22 mouse cellular contexts compared by ENCODE assay signal in genomic region chr6:71372041-71372720, GRCm38 (mm10). TPM values are rescaled to one million over a fixed set of nuclear protein-coding genes. Genes with fewer than 3 reads are reported as not detected.
"Had no signal": no experiment of that assay in that cellular context is flagged by ENCODE, and none has a peak within 500 bp of the region (broad histone marks: within the 10 kb centered on the region; RNA-seq: fewer than 3 reads in every experiment).

No protein-coding gene starts in this region.

- H3K27me3 ChIP-seq: limb, embryonic 13.5 days; liver, embryonic 12.5 days; liver, embryonic 15.5 days; lung, embryonic 15.5 days; midbrain, embryonic 13.5 days; neural tube, embryonic 13.5 days had no signal

- H3K9ac ChIP-seq: limb, embryonic 13.5 days; liver, embryonic 12.5 days; liver, embryonic 15.5 days; lung, embryonic 15.5 days; midbrain, embryonic 13.5 days; neural tube, embryonic 13.5 days had no signal

- DNase-seq: kidney, postnatal 10 days; layer of hippocampus, adult 9-11 months; liver; lung, adult 18-20 months; lung, postnatal 10 days; lung, postnatal 36 days; right cerebral cortex, postnatal 25 days had no signal

- H3K27ac ChIP-seq: layer of hippocampus, adult 2 months; limb, embryonic 10.5 days; limb, embryonic 13.5 days; liver, embryonic 12.5 days; liver, embryonic 15.5 days; lung, embryonic 15.5 days; midbrain, embryonic 10.5 days; midbrain, embryonic 13.5 days; neural tube, embryonic 13.5 days had no signal

- H3K9me3 ChIP-seq: limb, embryonic 10.5 days; limb, embryonic 13.5 days; liver, embryonic 12.5 days; liver, embryonic 15.5 days; lung, embryonic 15.5 days; midbrain, embryonic 10.5 days; midbrain, embryonic 13.5 days; neural tube, embryonic 13.5 days had no signal

- H3K36me3 ChIP-seq: limb, embryonic 10.5 days; limb, embryonic 13.5 days; liver, embryonic 12.5 days; liver, embryonic 15.5 days; lung, embryonic 15.5 days; midbrain, embryonic 10.5 days; midbrain, embryonic 13.5 days; neural tube, embryonic 13.5 days had no signal

- H3K4me1 ChIP-seq: limb, embryonic 10.5 days; limb, embryonic 13.5 days; liver, embryonic 12.5 days; liver, embryonic 15.5 days; lung, embryonic 15.5 days; megakaryocyte, embryonic 14.5 days; midbrain, embryonic 10.5 days; midbrain, embryonic 13.5 days; neural tube, embryonic 13.5 days had no signal

- H3K4me3 ChIP-seq: layer of hippocampus, adult 2 months; limb, embryonic 10.5 days; limb, embryonic 13.5 days; liver, embryonic 12.5 days; liver, embryonic 15.5 days; lung, embryonic 15.5 days; megakaryocyte, embryonic 14.5 days; midbrain, embryonic 10.5 days; midbrain, embryonic 13.5 days; myocyte; neural tube, embryonic 13.5 days had no signal

- ATAC-seq: intestine, postnatal 0 days; liver, embryonic 12.5 days; midbrain, embryonic 13.5 days; midbrain, embryonic 16.5 days had no signal

- H3K4me2 ChIP-seq: limb, embryonic 13.5 days; liver, embryonic 12.5 days; liver, embryonic 15.5 days; lung, embryonic 15.5 days; midbrain, embryonic 13.5 days; neural tube, embryonic 13.5 days had no signal

RNA-seq across cellular contexts. Expression of gene Cd8a, which starts 1.0 kb away (rescaled TPM):
- polyA plus RNA-seq: intestine, embryonic 14.5 days; kidney, embryonic 14.5 days; limb, embryonic 10.5 days; limb, embryonic 13.5 days; liver, embryonic 12.5 days; liver, embryonic 15.5 days; midbrain, embryonic 10.5 days; midbrain, embryonic 13.5 days; midbrain, embryonic 16.5 days; myocyte; neural tube, embryonic 13.5 days had no signal

RNA-seq across cellular contexts. Expression of gene Cd8b1, which starts 49.6 kb away (rescaled TPM):
- polyA plus RNA-seq: intestine, embryonic 14.5 days; kidney, embryonic 14.5 days; limb, embryonic 13.5 days; liver, embryonic 12.5 days; liver, embryonic 15.5 days; midbrain, embryonic 13.5 days; midbrain, embryonic 16.5 days; myocyte; neural tube, embryonic 13.5 days had no signal

RNA-seq across cellular contexts. Expression of gene Smyd1, which starts 50.1 kb away (rescaled TPM):
- polyA plus RNA-seq: midbrain, embryonic 13.5 days had no signal
